Mouse (Mus musculus) retina, adult 2 months (tissue): ENCODE data around the gene Hdac1.
"Not testable (repeated sequence)": the region's sequence is repeated elsewhere in the genome, so short reads cannot be mapped to it uniquely, and the experiment has no call there.

Experiments
- DNase-seq: peaks from one replicate; pipeline ENCODE4 v3.0.0-alpha.2; 2012; ENCODE audit warnings: low read depth, low spot score

Hdac1 gene

GRCm38 (mm10) chr4:129558321-129558955, 15.9 kb upstream of the Hdac1 start:
- no peak for DNase-seq

- DNase-seq, result no peak
Measured at GRCm38 (mm10) chr4:129557256-129557808, 14.8 kb upstream of the Hdac1 start.

- peak; percentile 60 for DNase-seq
Measured at GRCm38 (mm10) chr4:129556532-129557223, 14.2 kb upstream of the Hdac1 start.

DNA sequence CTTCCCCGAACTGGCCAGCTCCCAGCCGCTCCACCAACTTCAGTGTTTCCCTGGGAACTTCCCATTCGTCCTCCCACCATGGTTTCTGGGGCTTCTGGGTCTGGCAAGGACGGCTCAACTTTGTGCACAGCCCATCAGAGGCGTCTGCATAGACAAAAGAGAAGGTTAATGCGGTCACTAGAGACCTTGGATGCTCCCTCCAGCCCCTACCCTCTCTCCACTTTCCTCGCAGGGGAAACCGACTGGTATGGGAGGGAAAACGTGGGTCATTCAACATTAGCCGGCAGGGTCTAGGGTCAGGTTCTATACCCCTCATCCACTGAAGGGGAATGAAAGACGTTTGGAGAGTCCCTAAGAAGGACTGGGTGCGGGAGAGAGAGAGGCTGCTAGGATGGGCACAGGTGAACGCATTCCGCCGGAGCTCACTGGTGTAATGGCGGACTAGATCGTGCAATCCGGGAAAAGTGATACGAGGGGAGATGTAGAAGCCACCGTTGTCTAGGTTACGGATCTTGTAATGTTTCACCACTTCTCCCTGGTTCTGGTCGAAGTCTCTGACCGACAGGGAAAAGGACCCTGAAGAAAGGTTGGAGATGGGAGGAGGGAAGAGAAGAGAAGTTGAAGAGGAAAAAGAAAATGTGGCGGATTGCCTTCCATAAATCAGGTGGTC, 13.5 kb upstream of the Hdac1 start:
- no peak for DNase-seq

GRCm38 (mm10) chr4:129555421-129555861, 12.9 kb upstream of the Hdac1 start:
- DNase-seq, result no peak

DNA sequence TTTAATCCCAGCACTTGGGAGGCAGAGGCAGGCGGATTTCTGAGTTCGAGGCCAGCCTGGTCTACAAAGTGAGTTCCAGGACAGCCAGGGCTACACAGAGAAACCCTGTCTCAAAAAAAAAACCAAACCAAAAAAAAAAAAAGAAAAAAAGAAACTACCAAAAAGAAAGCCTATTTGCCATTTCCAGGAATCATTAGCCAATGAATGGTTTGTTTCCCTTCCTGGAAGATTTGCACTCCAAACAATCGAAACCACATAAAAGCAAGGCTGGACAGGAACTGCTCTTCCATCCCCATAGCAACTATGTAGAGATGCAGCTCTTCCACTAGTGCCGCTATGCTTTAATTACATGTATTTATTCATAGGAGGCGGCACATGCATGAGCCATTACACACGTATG, 12.0 kb upstream of the Hdac1 start:
- DNase-seq, result not testable (repeated sequence)

GRCm38 (mm10) chr4:129550295-129550694, 7.8 kb upstream of the Hdac1 start:
- DNase-seq, result no peak

DNA sequence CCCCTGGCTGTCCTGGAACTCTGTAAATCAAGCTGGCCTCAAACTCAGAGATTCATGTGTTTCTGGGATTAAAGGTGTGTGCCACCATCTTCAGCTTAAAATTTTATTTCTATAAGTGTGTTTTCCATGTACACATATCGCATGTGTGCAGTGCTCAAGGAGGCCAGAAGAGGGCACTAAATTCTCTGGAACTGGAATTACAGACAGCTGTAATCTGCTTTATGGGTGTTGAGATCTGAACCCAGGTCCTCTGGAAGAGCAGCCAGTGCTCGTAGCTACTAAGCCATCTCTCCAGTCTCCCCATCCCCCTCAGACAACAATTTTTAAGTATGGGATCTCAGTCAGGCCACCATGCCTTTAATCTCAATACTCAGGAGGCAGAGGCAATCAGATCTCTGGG, 6.8 kb upstream of the Hdac1 start:
- DNase-seq, result no peak

DNA sequence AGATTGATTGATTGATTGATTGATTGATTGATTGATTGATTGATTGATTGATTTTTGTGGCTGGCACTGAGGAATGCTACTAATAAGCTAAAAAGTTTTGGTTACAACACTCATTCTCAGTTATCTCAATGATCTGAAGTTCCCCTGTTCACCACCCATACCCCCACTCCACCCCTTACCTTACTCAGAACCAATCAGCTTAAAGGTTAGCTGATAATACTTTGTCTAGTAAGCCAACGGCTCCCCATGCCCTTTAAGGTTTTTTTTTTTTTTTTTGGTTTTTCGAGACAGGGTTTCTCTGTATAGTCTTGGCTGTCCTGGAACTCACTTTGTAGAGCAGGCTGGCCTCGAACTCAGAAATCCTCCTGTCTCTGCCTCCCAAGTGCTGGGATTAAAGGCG, 5.1 kb upstream of the Hdac1 start:
- DNase-seq, result not testable (repeated sequence)

GRCm38 (mm10) chr4:129544106-129544505, 1.6 kb upstream of the Hdac1 start:
- DNase-seq, result no peak

- no peak for DNase-seq
Measured at GRCm38 (mm10) chr4:129541868-129542591, 483 bp downstream of the Hdac1 start.

DNA sequence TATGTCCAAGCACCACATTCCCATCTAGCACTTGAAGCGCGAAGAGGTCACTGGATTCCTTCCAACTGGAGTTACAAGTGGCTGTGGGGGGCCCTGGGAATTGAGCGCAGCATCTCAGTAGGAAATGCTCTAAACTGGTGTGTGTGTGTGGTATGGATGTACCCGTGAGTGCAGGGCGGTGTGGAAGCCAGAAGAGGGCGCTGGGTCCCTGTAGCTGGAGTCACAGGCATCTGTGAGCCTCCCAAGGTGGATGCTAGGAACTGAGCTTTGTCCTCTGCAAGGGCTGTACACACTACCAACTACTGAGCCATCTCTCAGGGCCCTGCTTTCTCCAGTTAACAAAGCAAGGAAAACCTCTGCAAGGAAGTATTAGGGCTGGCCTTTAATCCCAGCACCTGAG, 2.5 kb downstream of the Hdac1 start:
- DNase-seq, result no peak

DNA sequence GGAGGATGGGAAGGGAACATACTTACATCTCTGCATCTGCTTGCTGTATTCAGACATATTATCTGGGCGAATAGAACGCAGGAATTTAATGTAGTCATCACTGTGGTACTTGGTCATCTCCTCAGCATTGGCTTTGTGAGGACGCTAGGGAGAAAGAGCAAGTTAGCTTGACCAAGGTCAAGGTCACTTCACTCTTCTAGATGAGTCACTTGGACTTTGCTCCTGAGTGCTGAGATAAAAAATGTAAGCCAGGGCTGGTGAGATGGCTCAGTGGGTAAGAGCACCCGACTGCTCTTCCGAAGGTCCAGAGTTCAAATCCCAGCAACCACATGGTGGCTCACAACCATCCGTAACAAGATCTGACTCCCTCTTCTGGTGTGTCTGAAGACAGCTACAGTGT, 13.6 kb downstream of the Hdac1 start:
- not testable (repeated sequence) for DNase-seq

GRCm38 (mm10) chr4:129525889-129526288, 16.6 kb downstream of the Hdac1 start:
- no peak for DNase-seq

DNA sequence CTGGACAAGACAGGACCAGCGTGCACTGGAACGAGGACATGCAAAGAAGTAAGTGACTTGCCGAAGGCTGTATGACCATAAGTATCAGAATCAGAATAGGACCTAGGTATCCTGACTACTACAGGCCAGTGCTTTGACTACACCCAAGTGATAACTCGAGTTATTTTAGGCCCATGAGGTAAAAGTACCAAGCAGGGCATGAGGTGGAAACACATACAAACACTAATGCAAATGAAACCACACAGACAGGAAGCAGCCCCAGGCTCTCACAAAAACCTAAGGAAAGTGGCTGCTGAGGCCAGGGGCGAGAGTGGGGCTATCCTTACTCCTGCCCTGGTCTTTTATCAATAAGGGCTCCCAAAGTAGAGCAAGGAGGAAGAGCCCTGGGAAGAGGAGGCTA, 17.2 kb downstream of the Hdac1 start:
- DNase-seq, result no peak

- DNase-seq, result no peak
Measured at GRCm38 (mm10) chr4:129518519-129518918, 24.0 kb downstream of the Hdac1 start.

- no peak for DNase-seq
Measured at GRCm38 (mm10) chr4:129516925-129517324, 25.6 kb downstream of the Hdac1 start.

- DNase-seq, result no peak
Measured at GRCm38 (mm10) chr4:129514300-129514898, 28.1 kb downstream of the Hdac1 start.

GRCm38 (mm10) chr4:129513891-129514290, 28.6 kb downstream of the Hdac1 start:
- DNase-seq, result no peak

GRCm38 (mm10) chr4:129513086-129513767, 29.3 kb downstream of the Hdac1 start, which contains the start of gene Marcksl1:
TSS of gene Marcksl1 (plus strand) at chr4:129513581.
- DNase-seq, result no peak
